ENCODE assay signal across 12 mouse cellular contexts in genomic region chr12:79735341-79735785, GRCm38 (mm10).
DNase-seq lines count a peak whose midpoint lies in the region; ATAC-seq and TF ChIP-seq lines count a peak whose summit lies in the region.
"Had no signal": no experiment of that assay in that cellular context is flagged by ENCODE, and none has a peak within 500 bp of the region (broad histone marks: within the 10 kb centered on the region; RNA-seq: fewer than 3 reads in every experiment).

No protein-coding gene starts in this region.

- no peak overlapping the region for H3K4me2 ChIP-seq in lung, embryonic 14.5 days
- H3K4me2 ChIP-seq in heart, embryonic 15.5 days, result no peak overlapping the region
- no peak overlapping the region for H3K4me2 ChIP-seq in limb, embryonic 13.5 days (replicated peaks)
- H3K4me2 ChIP-seq: hindbrain, embryonic 13.5 days had no signal

- no peak overlapping the region for H3K9ac ChIP-seq in lung, embryonic 14.5 days
- H3K9ac ChIP-seq in heart, embryonic 15.5 days, result no peak overlapping the region
- no peak overlapping the region for H3K9ac ChIP-seq in limb, embryonic 13.5 days
- H3K9ac ChIP-seq: forebrain, postnatal 0 days; hindbrain, embryonic 13.5 days had no signal

- no peak overlapping the region for H3K4me3 ChIP-seq in lung, embryonic 14.5 days (ENCODE audit: low read depth, low read length)
- H3K4me3 ChIP-seq in heart, embryonic 15.5 days, result no peak overlapping the region
- H3K4me3 ChIP-seq in limb, embryonic 13.5 days, result no peak overlapping the region
- no peak overlapping the region for H3K4me3 ChIP-seq in cerebellum, adult 2 months (replicated peaks; ENCODE audit: insufficient read depth, low read depth, low read length)
- H3K4me3 ChIP-seq: hindbrain, embryonic 13.5 days; myocyte had no signal

- H3K27me3 ChIP-seq in lung, embryonic 14.5 days (ENCODE audit: insufficient read depth, low read length), result no peaks in the 10 kb centered on the region
- no peaks in the 10 kb centered on the region for H3K27me3 ChIP-seq in heart, embryonic 15.5 days
- no peaks in the 10 kb centered on the region for H3K27me3 ChIP-seq in limb, embryonic 13.5 days
- no peaks in the 10 kb centered on the region; the same call in 1 of the 2 replicates for H3K27me3 ChIP-seq in cerebellum, adult 2 months (ENCODE audit: control insufficient read depth, insufficient read depth, low read length)
- H3K27me3 ChIP-seq: hindbrain, embryonic 13.5 days had no signal

- H3K36me3 ChIP-seq in lung, embryonic 14.5 days (ENCODE audit: insufficient read depth), result no peaks in the 10 kb centered on the region
- H3K36me3 ChIP-seq in heart, embryonic 15.5 days, result no peaks in the 10 kb centered on the region
- H3K36me3 ChIP-seq in limb, embryonic 13.5 days, result no peaks in the 10 kb centered on the region
- H3K36me3 ChIP-seq: hindbrain, embryonic 13.5 days had no signal

- H3K27ac ChIP-seq in lung, embryonic 14.5 days (ENCODE audit: low read depth), result peak overlapping the region; percentile 2; the same call in 1 of the 2 replicates
- H3K27ac ChIP-seq in heart, embryonic 15.5 days, result peak overlapping the region; percentile 31; the same call in 1 of the 2 replicates
- H3K27ac ChIP-seq in limb, embryonic 13.5 days, result peak overlapping the region; percentile 72; the same call in 1 of the 2 replicates
- H3K27ac ChIP-seq in cerebellum, adult 2 months (ENCODE audit: insufficient read depth, low read length), result no peak overlapping the region
- H3K27ac ChIP-seq: hindbrain, embryonic 13.5 days; macrophage had no signal

- no peak for TF ChIP-seq POLR2A in cerebellum, adult 2 months (IDR thresholded peaks at IDR 0.05; ENCODE audit: borderline replicate concordance, insufficient read depth, low read length)

- DNase-seq in cerebellum, postnatal 14 days, result peak; percentile 29
- DNase-seq in cerebellum, adult 8-10 months, result no peak
- DNase-seq in lung, embryonic 14.5 days, result peak; percentile 58
- DNase-seq in lung, postnatal 36 days, result no peak
- DNase-seq in cerebellum, adult 2 months, result no peak
- DNase-seq: forebrain, postnatal 0 days had no signal

- peaks cover 13% of the 10 kb centered on the region for H3K4me1 ChIP-seq in lung, embryonic 14.5 days (ENCODE audit: insufficient read depth)
- peaks cover 6% of the 10 kb centered on the region; the same call in 1 of the 2 replicates for H3K4me1 ChIP-seq in heart, embryonic 15.5 days (replicated peaks)
- H3K4me1 ChIP-seq in limb, embryonic 13.5 days, result peaks cover 49% of the 10 kb centered on the region
- H3K4me1 ChIP-seq in cerebellum, adult 2 months (ENCODE audit: control insufficient read depth, insufficient read depth, low read length), result no peaks in the 10 kb centered on the region

- 56% methylated on average over 13 of the region's 13 CpGs for WGBS in lung, embryonic 14.5 days
- WGBS in heart, embryonic 15.5 days, result 61% methylated on average over 13 of the region's 13 CpGs
- WGBS in limb, embryonic 13.5 days, result 41% methylated on average over 13 of the region's 13 CpGs
- WGBS in cerebellum, adult 2 months, result 23% methylated on average over 13 of the region's 13 CpGs

- H3K9me3 ChIP-seq in lung, embryonic 14.5 days (ENCODE audit: low read depth, low read length), result no peaks in the 10 kb centered on the region
- no peaks in the 10 kb centered on the region for H3K9me3 ChIP-seq in heart, embryonic 15.5 days (replicated peaks)
- no peaks in the 10 kb centered on the region for H3K9me3 ChIP-seq in limb, embryonic 13.5 days
- H3K9me3 ChIP-seq: hindbrain, embryonic 13.5 days had no signal

- no peak for TF ChIP-seq CTCF in lung, embryonic 14.5 days (IDR thresholded peaks at IDR 0.05; ENCODE audit: low read depth)
- TF ChIP-seq CTCF in cerebellum, adult 2 months (IDR thresholded peaks at IDR 0.05; ENCODE audit: borderline replicate concordance, insufficient read depth, low read depth, low read length), result no peak

- ATAC-seq in lung, embryonic 14.5 days (ENCODE audit: insufficient read depth), result peak; percentile 44; the same call in 1 of the 2 replicates
- no peak for ATAC-seq in heart, embryonic 15.5 days (replicated peaks; ENCODE audit: insufficient number of reproducible peaks, insufficient read depth, low FRiP score, low read depth)
- peak; percentile 81 for ATAC-seq in limb, embryonic 13.5 days (ENCODE audit: low FRiP score, low read depth)
- no peak for ATAC-seq in megakaryocyte, adult 5-6 weeks (ENCODE audit: poor library complexity, severe bottlenecking)
- ATAC-seq: forebrain, postnatal 0 days had no signal

Comparison
In these comparisons a context has a peak if more than half of its experiments do, and no peak if none do; other contexts are left out.
1. DNase-seq: peak in cerebellum, postnatal 14 days (2 of 2) and lung, embryonic 14.5 days (single experiment); none in cerebellum, adult 8-10 months (single experiment), lung, postnatal 36 days (single experiment) and cerebellum, adult 2 months (0 of 2).
2. ATAC-seq: peak in lung, embryonic 14.5 days (single experiment) and limb, embryonic 13.5 days (single experiment); none in heart, embryonic 15.5 days (single experiment) and megakaryocyte, adult 5-6 weeks (single experiment).